Mouse (Mus musculus) layer of hippocampus, postnatal 14 days (tissue): ENCODE measurements around the gene Kpna7. TPM values are rescaled to one million over a fixed set of nuclear protein-coding genes. Genes with fewer than 3 reads are reported as not detected.
"Not testable (repeated sequence)": the region's sequence is repeated elsewhere in the genome, so short reads cannot be mapped to it uniquely, and the experiment has no call there.

Experiments used
- DNase-seq, 2 experiments: peaks; one replicate each; pipeline ENCODE4 v3.0.0; 2021 to 2022; ENCODE audit warnings: low spot score in 2 of 2, mixed read lengths in 1 of 2
- total RNA-seq, 2 experiments: library from RNA; stranded (reverse); gene quantifications; 2 replicates each; pipeline ENCODE4 v1.2.3; 2021

Kpna7 gene
- total RNA-seq, 2 experiments from 2014 or later = not detected

DNA sequence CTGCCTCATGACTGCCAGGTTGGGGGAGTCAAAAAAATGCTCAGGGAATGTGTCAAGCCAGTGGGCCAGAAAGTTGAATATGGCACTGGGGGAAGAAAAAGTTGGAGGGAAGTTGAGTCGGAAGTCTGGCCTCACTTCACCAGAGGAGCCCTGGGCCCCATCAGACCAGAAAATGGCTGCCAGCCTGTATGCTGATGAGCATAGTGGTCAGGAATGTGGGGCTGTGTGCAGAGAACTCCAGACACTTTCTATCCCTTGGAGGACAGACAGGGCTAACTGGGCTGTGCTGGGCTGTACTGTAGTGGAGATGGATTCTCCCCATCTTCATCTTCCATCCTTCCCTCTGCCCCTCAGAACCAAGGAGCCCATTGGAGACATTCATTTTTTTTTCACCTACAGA lies 53.4 kb downstream of the Kpna7 start:
- DNase-seq = not testable (repeated sequence)

DNA sequence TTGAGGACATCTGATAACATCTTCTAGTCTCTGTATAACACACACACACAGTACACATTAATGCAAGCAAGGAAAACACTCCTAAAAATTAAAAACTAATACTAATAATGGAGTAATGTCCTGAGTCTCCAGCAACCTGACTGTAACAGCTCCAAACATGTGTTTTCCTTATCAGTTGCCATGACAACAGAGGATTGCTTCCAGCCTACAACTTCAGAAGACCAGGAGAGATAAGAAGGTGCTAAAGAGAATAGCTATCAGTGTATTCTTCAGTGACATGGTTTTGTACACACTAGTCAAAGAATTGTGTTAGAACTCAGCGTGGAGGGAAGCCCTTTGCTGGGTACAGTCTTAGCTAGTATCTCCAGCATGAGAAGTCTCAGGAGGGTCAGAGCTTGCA lies 63.1 kb downstream of the Kpna7 start:
- not testable (repeated sequence) for DNase-seq

DNA sequence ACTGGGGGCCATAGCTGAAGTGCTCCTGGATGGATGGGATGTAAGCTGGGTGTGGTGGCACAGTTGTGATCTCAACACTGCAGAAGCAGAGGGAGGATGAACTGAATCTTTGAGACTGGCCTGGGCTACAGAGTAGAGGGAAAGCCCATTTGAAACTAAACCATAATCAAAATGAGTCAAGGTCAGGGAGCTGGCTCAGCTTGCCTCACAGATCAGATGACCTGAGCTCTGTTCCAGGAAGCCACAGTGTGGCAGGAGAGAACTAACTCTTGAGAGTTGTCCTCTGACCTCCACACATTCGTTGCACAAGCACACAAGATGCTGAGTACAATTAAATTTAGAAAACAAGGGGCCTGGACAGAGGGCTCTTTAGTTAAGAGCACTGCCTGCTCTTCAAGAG lies 63.6 kb downstream of the Kpna7 start:
- DNase-seq = not testable (repeated sequence)

DNA sequence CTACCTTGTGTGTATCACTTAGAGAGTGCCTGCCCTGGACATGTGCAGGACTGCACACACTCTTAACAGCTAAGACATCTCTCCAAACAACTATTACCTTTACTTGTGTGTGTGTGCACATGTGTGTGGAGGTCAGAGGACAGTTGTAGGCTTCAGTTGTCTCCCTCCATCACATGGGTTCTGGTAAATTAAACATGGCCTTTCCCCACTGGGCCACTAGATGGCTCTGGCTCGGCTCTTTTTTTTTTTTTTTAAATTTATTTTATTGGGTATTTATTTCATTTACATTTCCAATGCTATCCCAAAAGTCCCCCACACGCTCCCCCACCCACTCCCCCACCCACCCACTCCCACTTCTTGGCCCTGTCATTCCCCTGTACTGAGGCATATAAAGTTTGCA lies 67.1 kb downstream of the Kpna7 start:
- not testable (repeated sequence) for DNase-seq

DNA sequence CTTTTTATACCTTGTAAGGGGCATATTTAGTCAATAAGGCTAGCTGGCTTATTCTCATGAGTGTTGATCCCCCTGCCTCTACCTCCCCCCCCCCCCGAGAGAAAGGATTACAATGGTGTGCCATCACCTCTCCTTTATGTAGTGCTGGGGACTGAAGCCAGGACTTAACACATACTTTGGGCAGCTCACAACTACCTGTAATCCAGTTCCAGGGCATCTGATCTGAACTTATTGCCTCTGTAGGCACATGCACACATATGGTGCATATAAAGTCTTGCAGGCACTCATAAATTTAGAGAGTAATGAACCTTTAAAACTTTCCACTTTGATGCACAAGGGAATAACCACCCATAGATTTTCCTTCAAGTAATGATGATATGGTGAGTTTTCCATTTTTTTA lies 69.6 kb downstream of the Kpna7 start:
- no peak for DNase-seq

DNA sequence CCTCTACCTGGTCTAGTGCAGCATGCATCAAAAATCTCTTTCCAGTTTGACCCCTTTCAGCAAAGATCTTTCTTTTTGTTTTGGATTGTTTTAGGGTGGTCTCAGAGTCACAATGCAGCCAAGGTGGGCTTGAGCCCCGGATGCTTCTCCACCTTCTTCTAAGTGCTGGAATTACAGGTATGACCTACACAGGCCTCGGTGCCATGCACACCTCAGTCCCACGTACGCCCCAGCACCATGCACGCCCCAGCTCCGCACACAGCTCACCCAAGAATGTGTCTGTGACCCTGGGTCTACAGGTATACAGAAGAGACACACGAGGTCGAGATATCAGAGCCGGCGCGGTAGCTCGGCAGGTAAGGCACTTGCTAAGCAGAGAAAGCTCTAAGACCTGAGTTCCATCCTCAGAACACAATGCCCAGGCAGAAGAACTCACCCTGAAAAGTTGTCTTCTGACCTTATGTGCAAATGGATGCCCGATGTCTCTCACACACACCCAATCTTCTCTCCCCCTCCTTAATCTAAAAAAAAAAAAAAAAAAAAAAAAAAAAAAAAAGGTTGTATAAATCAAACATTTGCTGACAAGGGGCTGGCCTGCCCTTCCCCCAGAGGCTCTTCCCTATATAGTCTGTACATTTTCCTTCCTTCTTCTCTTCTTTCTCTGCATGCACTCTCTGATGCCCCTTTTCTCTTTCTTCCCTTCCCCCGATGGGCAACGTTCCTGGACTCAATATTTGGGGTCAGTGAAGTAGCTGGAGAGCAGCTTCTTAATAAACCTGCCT lies 74.8 kb downstream of the Kpna7 start:
- DNase-seq = no peak

DNA sequence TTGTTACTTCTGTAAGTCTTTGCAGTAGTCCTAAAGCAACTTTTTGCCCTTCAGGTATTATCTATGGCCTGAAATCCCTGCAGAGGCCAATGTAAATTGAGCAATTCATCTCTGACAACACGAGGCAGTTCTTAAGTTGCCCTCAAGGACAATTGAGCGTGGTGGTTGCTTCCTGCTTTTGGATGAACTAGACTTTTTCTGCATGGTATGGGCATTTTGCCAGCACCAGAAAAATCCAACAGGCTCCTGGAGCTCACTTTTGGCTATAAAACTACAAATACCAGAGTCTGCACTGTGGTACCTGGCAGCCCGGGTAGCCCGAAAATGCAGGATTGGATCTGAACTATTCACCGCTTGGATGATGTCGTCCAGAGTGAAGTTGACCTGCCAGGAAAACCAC lies 78.2 kb downstream of the Kpna7 start:
- no peak for DNase-seq

DNA sequence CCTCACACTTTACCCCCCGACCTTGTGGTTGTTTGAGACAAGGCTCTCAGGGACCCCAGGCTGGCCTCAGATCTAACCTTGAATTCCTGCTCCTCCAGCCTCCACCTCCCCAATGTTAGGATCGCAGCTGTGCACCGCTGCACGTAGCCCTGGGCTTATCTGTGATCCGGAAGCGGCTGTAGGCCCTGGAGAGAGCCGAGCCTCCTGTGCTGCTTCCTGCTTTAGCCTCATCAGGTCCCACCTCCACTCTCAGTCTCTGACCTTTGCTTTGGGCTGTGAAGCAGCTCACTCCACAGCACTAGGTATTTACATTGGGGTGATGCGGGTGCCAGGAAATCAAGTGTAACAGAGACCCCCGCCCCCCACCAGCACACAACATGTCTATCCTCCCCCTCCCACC lies 79.3 kb downstream of the Kpna7 start:
- no peak for DNase-seq

DNA sequence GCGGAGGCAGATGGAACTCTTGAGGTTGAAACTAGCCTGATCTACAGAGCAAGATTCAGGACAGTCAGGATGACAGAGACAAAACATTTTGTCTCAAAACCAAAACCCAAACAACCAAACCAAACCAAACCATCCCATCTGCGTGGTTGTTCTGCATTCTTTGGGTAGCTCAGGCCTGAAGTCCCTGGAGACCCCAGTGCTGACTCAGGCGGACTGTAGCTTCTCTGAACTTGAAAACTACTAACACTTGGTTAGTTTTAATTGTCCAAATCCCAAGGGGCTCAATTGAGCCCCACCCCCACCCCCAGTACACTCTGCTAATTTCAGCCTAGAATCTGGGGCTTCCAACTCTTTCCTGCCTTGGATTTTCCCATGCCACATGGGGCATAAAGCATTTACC lies 80.5 kb downstream of the Kpna7 start:
- no peak for DNase-seq

DNA sequence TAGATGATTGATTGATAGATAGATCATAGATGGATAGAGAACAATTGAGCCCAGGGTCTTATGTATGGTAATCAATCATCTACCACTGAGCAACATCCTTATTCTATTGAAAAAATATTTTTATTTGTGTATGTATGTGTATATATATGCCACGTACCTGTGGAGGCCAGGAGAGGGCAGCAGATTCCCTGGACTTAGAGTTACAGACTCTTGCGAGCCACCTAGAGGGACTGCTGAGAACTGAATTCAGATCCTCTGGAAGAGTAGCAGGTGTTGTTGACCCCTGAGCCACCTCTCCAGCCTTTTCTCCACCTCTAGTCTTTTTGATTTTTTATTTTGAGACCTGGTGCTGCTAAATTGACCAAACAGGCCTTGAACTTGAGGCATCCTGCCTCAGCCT lies 85.3 kb downstream of the Kpna7 start:
- DNase-seq = no peak

DNA sequence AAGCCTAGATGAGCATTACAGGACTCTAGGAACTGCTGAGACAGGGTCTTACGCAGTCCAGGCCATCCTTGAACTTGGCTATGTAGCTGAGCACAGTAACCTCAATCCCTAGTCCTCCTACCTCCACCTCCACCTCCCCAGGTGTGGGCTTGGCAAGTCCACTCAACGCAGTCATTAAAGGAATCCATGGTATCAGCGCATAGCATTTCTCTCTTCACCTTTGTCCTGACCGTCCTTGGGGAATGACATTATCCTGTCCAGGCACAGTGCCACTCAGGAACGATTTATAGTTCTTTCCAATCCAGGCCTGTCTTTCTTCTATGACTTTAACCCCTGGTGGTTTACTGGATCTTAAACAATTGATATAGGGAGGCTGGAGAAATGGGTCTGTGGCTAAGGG lies 93.3 kb downstream of the Kpna7 start:
- no peak for DNase-seq

DNA sequence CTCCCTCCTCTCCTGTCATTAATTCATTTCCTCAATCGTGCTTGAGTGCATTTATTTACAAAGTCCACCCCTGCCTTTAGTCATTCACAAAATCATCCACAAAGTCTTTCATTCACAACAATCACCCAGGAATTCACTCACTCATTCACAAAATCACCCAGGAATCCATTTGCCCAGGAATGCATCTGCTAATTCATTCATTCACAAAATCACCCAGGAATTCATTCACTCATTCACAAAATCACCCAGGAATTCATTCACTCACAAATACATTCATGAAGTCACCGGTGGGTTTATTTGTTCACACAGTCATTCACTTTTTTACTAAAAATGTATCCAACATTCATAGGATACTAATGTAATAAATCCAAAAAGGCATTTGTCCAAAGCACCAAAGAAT lies 93.8 kb downstream of the Kpna7 start:
- no peak for DNase-seq

DNA sequence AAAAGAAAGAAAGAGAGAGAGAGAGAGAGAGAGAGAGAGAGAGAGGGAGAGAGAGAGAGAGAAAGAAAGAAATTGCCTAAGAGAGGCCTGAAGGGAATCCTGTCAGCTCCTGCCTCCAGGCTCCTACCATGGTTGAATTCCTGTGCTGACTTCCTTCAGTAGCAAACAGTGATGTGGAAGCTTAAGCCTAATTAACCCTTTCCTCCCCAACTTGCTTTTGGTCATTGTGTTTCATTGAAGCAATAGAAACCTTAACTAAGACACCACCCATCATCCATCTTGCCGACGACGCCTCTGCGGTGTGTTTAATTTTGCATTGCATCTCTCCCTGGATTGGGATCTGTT lies 94.8 kb downstream of the Kpna7 start:
- DNase-seq = no peak

DNA sequence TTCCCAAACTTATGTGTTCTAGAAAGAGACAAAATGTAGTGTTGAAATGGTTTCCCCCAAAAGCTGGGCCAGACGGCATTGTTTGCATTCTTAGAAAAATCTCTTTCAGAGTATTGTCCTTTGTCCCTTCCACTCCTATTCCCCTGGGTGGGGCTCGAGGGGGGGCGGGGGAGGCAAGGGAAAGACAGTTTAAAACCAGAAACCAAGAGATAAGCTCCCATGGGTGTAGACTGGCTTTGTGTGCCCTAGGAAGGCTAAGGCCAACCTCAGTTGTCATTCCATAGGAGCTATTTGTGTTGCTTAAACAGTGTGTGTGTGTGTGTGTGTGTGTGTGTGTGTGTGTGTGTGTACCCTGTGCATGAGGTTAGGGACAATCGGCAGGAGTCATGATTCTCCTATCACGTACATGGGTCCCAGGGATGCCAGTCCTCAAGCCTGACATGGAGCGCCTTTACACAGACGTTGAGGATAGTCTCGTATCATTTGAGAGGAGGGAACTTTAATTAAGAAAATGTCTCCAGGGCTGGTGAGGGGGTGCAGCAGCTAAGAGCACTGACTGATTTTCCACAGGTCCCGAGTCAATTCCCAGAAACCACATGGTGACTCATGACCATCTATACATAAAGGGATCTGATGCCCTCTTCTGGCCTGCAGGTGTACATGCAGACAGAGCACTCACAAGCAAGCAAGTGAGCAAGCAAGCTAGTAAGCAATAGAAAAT lies 95.3 kb downstream of the Kpna7 start:
- peak; percentile 22 to 83 for DNase-seq

DNA sequence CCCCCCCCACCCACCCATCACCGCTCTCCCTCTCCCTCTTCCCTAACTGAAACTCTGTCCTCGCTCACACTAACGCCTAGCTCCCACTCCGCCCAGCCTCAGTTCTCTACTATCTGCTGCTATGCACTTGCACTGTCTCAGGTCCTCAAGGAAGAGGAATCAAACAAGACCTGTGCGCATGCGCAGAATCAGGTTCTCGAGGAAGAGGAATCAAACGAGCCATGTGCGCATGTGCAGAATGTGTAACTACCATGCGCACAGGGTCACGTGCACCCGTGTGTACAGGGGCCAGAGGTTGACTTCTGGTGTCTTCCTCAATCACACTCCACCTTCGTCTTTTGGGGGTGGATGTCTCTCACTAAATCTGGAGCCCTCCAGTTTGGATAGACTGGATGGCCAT lies 96.3 kb downstream of the Kpna7 start:
- DNase-seq = no peak

DNA sequence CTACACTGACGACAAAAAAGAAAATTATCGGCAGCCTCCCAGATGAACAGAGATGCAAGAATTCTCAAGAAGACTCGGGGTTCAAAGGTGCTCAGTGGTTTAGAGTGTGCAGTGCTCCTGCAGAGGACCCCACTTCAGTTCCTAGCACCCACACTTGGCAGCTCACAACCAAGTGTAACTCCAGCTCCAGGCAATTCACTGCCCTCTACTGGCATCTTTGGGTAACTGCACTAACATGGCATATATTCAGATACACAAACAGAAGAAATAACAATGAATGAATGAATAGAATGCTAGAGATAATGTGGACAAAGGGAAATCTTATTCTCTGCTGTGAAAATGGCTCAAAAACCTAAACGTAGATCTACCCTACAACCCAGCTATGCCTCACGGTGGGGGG lies 99.0 kb downstream of the Kpna7 start:
- DNase-seq = no peak

DNA sequence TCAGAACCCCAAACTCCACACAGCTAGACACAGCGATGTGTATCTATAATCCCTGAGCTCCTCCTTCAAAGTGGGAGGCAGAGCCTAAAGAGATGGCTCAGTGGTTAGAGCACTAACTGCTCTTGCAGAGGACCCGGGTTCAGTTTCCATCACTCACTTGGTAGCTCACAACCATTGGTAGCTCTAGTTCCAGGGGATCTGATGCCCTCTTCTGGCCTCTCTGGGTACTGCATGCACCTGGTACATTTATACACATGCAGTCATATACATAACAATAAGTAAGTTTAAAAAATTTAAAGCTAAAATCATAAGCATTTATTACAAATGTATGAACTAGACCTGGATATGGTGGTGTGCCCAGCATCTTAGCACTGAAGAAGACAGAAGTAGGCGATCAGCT lies 100.6 kb downstream of the Kpna7 start:
- no peak for DNase-seq

DNA sequence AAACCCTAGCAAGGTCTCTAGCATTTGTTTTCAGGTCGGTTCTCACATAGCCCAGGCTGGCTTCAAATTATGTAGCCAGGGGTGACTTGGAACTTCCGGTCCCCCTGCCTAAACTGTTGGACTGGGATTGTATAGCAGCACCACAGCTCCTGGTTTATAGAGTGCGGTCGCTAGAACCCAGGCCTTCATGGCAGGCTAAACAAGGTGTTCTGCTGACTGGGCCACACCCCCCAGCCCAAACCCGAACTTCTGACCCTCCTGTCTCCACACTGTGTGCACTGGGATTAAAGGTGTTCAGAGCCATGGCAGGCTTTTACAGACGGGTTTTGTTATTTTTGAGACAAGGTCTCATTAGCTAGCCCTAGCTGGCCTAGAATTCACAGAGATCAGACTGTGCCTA lies 104.7 kb downstream of the Kpna7 start:
- DNase-seq = no peak

DNA sequence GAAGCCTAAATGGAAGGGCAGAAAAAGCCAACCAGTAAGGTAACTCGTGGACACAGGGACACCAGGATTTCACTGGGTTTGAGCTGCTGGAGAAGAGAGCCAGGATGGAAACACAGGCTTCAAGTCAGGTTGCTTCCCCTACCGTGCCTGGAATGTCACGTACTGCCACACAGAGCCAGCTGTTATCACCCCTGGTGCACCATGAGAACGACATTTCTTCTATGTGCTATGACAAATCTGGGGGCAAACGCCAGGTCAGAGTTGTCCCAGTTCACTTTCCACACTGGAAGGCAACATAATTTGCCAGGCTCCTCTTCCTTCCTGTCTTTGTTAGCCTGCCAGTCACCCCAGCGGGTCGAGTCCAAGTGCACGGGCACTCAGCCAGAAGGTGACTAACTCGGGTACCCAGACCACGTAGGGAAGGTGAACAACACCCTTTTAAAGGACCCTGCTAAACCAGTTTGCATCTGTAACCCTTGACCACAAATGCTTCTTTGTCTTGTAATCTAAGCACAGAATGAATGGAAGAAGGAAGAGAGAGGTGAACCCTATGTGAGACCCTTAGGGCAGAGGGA lies 105.2 kb downstream of the Kpna7 start:
- no peak for DNase-seq

DNA sequence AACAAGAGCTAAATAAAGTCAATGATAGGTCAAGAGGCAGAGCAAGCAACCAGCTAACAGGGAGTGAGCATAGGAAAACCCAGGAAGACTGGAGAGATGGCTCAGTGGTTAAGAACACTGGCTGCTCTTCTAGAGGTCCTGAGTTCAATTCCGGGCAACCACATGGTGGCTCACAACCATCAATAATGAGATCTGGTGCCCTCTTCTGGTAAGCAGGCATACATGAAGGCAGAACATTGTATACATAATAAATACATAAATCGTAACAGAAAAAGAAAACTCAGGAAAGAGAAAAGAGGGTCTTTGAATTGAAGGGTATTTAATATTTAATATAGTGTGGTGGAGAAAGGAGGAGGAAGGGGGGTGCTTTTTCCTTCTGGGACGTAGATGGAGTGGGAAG lies 112.6 kb downstream of the Kpna7 start:
- DNase-seq = no peak

DNA sequence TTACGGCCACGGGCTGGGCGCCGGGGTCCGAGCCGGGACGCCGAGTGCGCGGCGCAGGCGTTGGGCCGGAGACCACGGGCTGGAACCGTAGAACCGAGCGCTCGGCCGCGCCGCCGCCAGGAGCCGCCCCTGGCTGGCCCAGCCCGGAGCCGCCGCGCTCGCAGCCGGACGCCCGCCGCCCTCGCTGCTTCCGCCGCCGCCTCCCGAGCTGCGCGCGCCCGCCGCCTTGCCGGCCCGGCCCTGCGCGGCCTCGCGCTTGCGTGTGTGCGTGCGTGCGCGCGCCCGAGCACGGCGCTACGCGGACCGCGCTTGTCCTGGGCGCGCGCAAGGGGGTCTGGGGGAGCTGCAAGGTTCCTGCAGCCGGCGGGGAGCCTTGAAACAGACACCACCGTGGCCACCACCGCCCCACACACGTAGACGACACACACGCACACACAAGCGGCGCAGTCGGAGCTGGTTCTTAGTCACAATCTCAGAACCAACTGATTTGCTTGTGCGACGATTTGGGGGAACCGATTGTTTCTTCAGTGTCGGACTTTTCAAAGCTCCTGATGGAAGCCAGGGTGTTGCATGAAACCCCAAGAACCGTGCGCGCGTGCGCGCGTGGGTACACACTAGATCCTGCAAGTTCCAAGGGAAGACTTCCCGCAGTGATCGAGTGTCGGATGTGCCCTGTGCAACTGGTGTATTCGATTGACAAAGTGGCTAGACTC lies 118.0 kb downstream of the Kpna7 start, which contains the start of gene Smurf1:
TSS of gene Smurf1 (minus strand) at position 209 of the 713 bp plus-strand sequence.
- peak; percentile 77 to 83 for DNase-seq
